Mouse (Mus musculus) hindbrain, embryonic 12.5 days (tissue): ENCODE data around the gene Eef2. TPM values are rescaled to one million over a fixed set of nuclear protein-coding genes. Genes with fewer than 3 reads are reported as not detected.
A peak's percentile ranks its signal among the peaks of the same experiment; 100 is the strongest.
"Not testable (repeated sequence)": the region's sequence is repeated elsewhere in the genome, so short reads cannot be mapped to it uniquely, and the experiment has no call there.

Experiments used
- ATAC-seq: fragments of 200-750 bp; cut with Nextera tagmentation; 2 replicates; pipeline ENCODE4 v1.8.0; 2017; ENCODE audit warnings: moderate TSS enrichment; ENCODE audit not compliant: low FRiP score
- H3K27ac ChIP-seq: fragments of 300-500 bp; sonication (generic); 2 replicates; pipeline ENCODE4 v1.5.1; 2016; ENCODE audit warnings: mild to moderate bottlenecking
- H3K27me3 ChIP-seq: fragments of 300-500 bp; sonication (generic); 2 replicates; pipeline ENCODE4 v1.6.1; 2016; ENCODE audit warnings: mild to moderate bottlenecking
- H3K36me3 ChIP-seq: fragments of 300-500 bp; sonication (generic); 2 replicates; pipeline ENCODE4 v1.6.1; 2016; ENCODE audit warnings: mild to moderate bottlenecking
- H3K4me1 ChIP-seq: fragments of 300-500 bp; sonication (generic); 2 replicates; pipeline ENCODE4 v1.6.1; 2016
- H3K4me2 ChIP-seq: fragments of 300-500 bp; sonication (generic); replicated peaks from 2 replicates; pipeline ENCODE4 v1.6.1; 2016; ENCODE audit warnings: mild to moderate bottlenecking
- H3K4me3 ChIP-seq: fragments of 300-500 bp; sonication (generic); 2 replicates; pipeline ENCODE4 v1.5.1; 2016; ENCODE audit warnings: mild to moderate bottlenecking
- H3K9ac ChIP-seq: fragments of 300-500 bp; sonication (generic); 2 replicates; pipeline ENCODE4 v1.6.1; 2016; ENCODE audit warnings: mild to moderate bottlenecking, moderate library complexity
- H3K9me3 ChIP-seq: fragments of 300-500 bp; sonication (generic); replicated peaks from 2 replicates; pipeline ENCODE4 v1.6.1; 2016; ENCODE audit warnings: mild to moderate bottlenecking
- WGBS: fragments of 180-500 bp; shearing (Covaris S2); methylation state at CpG from one replicate; pipeline ENCODE4 v1.1.7; 2016; 5-methylcytosine and 5-hydroxymethylcytosine counted together
- polyA plus RNA-seq: library from polyadenylated mRNA; unstranded; fragments of >200 nt; fragmentation: Nextera tagmentation; extraction: Ambion mirVana; gene quantifications from 2 replicates; pipeline ENCODE4 v1.2.1, GENCODE M21; 2016

Eef2 gene
- polyA plus RNA-seq, 1 experiment from 2014 or later: 539 TPM

DNA sequence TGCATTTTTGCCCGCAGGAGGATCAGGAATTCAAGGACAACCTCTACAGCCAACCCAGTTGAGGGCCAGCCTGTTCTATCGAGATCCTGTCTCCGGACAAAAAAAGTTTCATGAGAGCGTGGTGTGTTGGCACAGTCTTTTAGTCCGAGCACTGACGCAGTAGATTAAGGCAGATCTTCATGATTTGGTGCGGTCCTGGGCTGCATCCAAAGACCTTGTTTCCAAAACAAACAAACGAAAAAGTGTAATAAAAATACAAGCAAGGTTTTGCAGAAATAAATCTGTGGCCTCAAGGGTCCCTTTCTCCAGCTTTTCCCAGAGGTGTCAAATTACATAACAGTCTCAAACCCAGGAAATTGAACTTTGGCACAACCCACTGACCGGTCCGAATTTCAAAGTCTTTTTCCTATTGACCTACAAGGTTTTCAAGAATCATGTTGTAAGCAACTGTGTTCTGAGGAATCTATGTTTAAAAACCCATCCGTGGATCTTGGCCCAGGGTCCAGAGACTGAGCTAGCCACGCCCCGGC lies 430 bp upstream of the Eef2 start:
- Histone ChIP-seq H3K4me3 (peak overlapping the region; percentile 98), H3K9ac (peak overlapping the region; percentile 38; the same call in 1 of the 2 replicates), H3K4me2 (peak overlapping the region; percentile 45), H3K4me1 (peaks cover 46% of the 10 kb centered on the region), H3K9me3 (no peaks in the 10 kb centered on the region), H3K27ac (peak overlapping the region; percentile 97), H3K27me3 (no peaks in the 10 kb centered on the region), H3K36me3 (peaks cover 37% of the 10 kb centered on the region)
- ATAC-seq: peak; percentile 7
- 10% methylated on average over 13 of the region's 13 CpGs for WGBS

DNA sequence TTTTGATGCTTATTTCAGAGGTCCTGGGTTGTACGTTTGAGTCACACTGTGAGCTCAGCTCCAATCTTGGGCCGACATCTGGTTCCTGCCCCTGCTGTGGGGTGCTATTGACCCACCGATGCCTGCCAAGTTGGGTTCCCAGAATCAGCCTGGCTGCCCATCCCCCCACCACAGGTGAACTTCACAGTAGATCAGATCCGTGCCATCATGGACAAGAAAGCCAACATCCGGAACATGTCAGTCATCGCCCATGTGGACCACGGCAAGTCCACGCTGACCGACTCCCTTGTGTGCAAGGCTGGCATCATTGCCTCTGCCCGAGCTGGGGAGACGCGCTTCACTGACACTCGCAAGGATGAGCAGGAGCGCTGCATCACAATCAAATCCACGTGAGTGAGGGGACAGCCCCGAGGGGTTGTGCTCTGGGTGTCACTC lies 1.1 kb downstream of the Eef2 start:
- 15% methylated on average over 16 of the region's 16 CpGs for WGBS
- no peaks in the 10 kb centered on the region for H3K9me3 ChIP-seq
- ATAC-seq: no peak
- peaks cover 52% of the 10 kb centered on the region for H3K36me3 ChIP-seq
- H3K4me3 ChIP-seq: peak overlapping the region; percentile 98
- H3K4me1 ChIP-seq: peaks cover 55% of the 10 kb centered on the region
- peak overlapping the region; percentile 99 for H3K9ac ChIP-seq
- H3K27me3 ChIP-seq: no peaks in the 10 kb centered on the region
- H3K4me2 ChIP-seq: peak overlapping the region; percentile 99
- peak overlapping the region; percentile 97 for H3K27ac ChIP-seq

DNA sequence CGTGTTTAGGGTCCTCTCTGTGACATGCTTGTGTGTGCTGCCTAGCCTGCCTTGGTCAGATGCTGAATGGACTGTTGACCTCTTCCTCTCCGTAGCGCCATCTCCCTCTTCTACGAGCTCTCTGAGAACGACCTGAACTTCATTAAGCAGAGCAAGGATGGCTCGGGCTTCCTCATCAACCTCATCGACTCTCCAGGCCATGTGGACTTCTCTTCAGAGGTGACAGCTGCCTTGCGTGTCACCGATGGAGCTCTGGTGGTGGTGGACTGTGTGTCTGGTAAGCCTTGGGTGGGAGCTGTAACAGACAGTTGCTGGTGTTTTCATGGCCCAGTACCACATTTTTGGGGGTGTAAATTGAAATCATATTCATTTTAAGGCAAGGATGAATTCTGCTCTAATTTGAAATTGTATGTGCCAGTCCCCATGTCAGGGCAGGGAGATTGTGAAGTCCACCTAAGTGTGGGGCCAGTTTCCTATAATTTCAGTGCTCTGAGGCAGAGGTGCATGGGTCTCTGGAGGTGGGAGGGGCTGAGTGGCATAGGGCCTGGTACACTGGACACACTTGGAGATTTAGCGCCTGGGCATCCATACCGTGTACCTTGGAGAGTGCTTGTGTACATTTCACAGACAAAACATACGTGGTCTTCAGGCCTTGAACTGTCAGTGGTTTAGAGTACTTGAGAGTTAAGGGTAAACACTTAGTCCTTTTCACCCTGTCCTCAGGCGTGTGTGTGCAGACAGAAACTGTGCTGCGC lies 1.7 kb downstream of the Eef2 start:
- Histone ChIP-seq H3K4me3 (peak overlapping the region; percentile 98), H3K36me3 (peaks cover 52% of the 10 kb centered on the region), H3K27me3 (no peaks in the 10 kb centered on the region), H3K9ac (peak overlapping the region; percentile 99), H3K9me3 (no peaks in the 10 kb centered on the region), H3K27ac (no peak overlapping the region), H3K4me2 (peak overlapping the region; percentile 99), H3K4me1 (peaks cover 54% of the 10 kb centered on the region)
- no peak for ATAC-seq
- WGBS: 71% methylated on average over 14 of the region's 14 CpGs

DNA sequence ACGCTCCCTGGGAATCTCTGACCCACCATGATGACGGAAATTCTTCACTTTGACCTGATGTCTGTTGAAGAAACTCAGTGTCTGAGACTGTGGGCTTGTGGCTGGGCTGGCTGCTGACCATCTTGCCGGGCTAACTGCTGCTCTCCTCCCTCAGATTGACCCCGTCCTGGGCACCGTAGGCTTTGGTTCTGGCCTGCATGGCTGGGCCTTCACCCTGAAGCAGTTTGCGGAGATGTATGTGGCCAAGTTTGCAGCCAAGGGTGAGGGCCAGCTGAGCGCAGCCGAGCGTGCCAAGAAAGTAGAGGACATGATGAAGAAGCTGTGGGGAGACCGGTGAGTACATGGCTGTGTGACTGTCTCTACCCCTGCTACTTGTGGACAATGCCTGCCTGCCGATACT lies 2.5 kb downstream of the Eef2 start:
- Histone ChIP-seq H3K4me3 (no peak overlapping the region), H3K9me3 (no peaks in the 10 kb centered on the region), H3K27ac (no peak overlapping the region), H3K9ac (no peak overlapping the region), H3K4me2 (no peak overlapping the region), H3K36me3 (peaks cover 52% of the 10 kb centered on the region), H3K4me1 (peaks cover 53% of the 10 kb centered on the region), H3K27me3 (no peaks in the 10 kb centered on the region)
- ATAC-seq: no peak
- WGBS: 96% methylated on average over 11 of the region's 11 CpGs

DNA sequence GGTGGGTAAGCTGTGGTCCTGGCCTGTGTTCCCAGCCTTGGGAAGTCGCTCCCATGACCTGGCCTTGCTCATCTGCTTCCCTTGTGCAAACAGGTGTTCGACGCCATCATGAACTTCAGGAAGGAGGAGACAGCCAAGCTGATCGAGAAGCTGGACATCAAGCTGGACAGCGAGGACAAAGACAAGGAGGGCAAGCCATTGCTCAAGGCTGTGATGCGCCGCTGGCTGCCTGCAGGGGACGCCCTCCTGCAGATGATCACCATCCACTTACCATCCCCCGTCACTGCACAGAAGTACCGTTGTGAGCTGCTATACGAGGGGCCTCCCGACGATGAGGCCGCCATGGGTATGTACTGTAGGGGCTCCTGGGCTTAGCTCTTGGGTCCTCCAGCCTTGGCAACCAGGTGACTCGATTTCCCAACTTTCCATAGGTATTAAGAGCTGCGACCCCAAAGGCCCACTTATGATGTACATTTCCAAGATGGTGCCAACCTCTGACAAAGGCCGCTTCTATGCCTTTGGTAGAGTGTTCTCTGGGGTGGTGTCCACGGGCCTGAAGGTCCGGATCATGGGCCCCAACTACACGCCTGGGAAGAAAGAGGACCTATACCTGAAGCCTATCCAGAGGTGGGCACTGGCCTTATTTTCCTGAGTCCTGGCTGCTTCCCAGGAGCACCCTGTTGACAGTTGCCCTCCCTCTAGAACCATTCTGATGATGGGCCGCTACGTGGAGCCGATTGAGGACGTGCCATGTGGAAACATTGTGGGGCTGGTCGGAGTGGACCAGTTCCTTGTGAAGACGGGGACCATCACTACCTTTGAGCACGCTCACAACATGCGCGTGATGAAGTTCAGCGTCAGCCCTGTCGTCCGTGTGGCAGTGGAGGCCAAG lies 3.3 kb downstream of the Eef2 start:
- Histone ChIP-seq H3K27ac (no peak overlapping the region), H3K27me3 (no peaks in the 10 kb centered on the region), H3K9me3 (no peaks in the 10 kb centered on the region), H3K36me3 (peaks cover 52% of the 10 kb centered on the region), H3K9ac (no peak overlapping the region), H3K4me1 (peaks cover 49% of the 10 kb centered on the region), H3K4me3 (no peak overlapping the region), H3K4me2 (no peak overlapping the region)
- 92% methylated on average over 32 of the region's 32 CpGs for WGBS
- ATAC-seq: no peak

DNA sequence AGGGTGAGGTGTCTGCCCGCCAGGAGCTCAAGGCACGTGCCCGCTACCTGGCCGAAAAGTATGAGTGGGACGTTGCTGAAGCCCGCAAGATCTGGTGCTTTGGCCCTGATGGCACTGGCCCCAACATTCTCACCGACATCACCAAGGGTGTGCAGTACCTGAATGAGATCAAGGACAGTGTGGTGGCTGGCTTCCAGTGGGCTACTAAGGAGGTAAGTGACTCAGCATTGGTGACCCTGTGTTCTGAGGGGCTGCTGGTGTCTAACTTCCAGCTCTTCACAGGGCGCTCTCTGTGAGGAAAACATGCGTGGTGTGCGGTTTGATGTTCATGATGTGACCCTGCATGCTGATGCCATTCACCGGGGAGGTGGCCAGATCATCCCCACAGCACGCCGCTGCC lies 4.5 kb downstream of the Eef2 start:
- H3K9ac ChIP-seq: no peak overlapping the region

GRCm38 (mm10) chr10:81181860-81182259 lies 5.4 kb downstream of the Eef2 start:
- H3K9me3 ChIP-seq, ATAC-seq, H3K4me2 ChIP-seq, H3K27me3 ChIP-seq, H3K4me3 ChIP-seq: not testable (repeated sequence)
- H3K27ac ChIP-seq: 0 out of 2 replicates have a peak overlapping the region, but pooled peaks have one; percentile 48
- peaks cover 40% of the 10 kb centered on the region for H3K4me1 ChIP-seq
- 82% methylated on average over 12 of the region's 12 CpGs for WGBS
- H3K36me3 ChIP-seq: peaks cover 67% of the 10 kb centered on the region
- H3K9ac ChIP-seq: peak overlapping the region; percentile 18; the same call in 1 of the 2 replicates

More for the DNA sequence above, 4.5 kb downstream of the Eef2 start:
- ATAC-seq: no peak
- no peaks in the 10 kb centered on the region for H3K9me3 ChIP-seq
- no peak overlapping the region for H3K27ac ChIP-seq
- H3K36me3 ChIP-seq: peaks cover 61% of the 10 kb centered on the region
- H3K4me2 ChIP-seq: no peak overlapping the region
- H3K27me3 ChIP-seq: no peaks in the 10 kb centered on the region
- H3K4me3 ChIP-seq: no peak overlapping the region
- H3K4me1 ChIP-seq: peaks cover 42% of the 10 kb centered on the region
- WGBS: 96% methylated on average over 13 of the region's 13 CpGs

- H3K9me3 ChIP-seq: no peaks in the 10 kb centered on the region
- H3K4me3 ChIP-seq: peak within 1 kb of the TSS; percentile 61
- peaks cover 71% of the 10 kb centered on the region for H3K36me3 ChIP-seq
- H3K4me2 ChIP-seq: peak within 1 kb of the TSS; percentile 64
- peak within 1 kb of the TSS; percentile 66 for H3K9ac ChIP-seq
- no peaks in the 10 kb centered on the region for H3K27me3 ChIP-seq
- WGBS: 4% methylated on average over 53 of the region's 53 CpGs
- H3K4me1 ChIP-seq: peaks cover 36% of the 10 kb centered on the region
- H3K27ac ChIP-seq: peak within 1 kb of the TSS; percentile 86
- peak; percentile 97 for ATAC-seq
These were observed 6.2 kb downstream of the Eef2 start, which contains the start of gene Dapk3 for GRCm38 (mm10) chr10:81182336-81183333. Dapk3 (plus strand) TSS chr10:81183005.

GRCm38 (mm10) chr10:81183805-81184204 lies 7.4 kb downstream of the Eef2 start, which contains the start of gene 4930442H23Rik:
4930442H23Rik (minus strand) TSS chr10:81183849.
- no peaks in the 10 kb centered on the region for H3K9me3 ChIP-seq
- H3K27ac ChIP-seq: peak within 1 kb of the TSS; percentile 86
- ATAC-seq: no peak
- H3K36me3 ChIP-seq: peaks cover 64% of the 10 kb centered on the region
- H3K4me2 ChIP-seq: peak within 1 kb of the TSS; percentile 64
- peak within 1 kb of the TSS; percentile 61 for H3K4me3 ChIP-seq
- H3K4me1 ChIP-seq: peaks cover 26% of the 10 kb centered on the region
- H3K9ac ChIP-seq: peak within 1 kb of the TSS; percentile 66
- 88% methylated on average over 5 of the region's 5 CpGs for WGBS
- no peaks in the 10 kb centered on the region for H3K27me3 ChIP-seq

DNA sequence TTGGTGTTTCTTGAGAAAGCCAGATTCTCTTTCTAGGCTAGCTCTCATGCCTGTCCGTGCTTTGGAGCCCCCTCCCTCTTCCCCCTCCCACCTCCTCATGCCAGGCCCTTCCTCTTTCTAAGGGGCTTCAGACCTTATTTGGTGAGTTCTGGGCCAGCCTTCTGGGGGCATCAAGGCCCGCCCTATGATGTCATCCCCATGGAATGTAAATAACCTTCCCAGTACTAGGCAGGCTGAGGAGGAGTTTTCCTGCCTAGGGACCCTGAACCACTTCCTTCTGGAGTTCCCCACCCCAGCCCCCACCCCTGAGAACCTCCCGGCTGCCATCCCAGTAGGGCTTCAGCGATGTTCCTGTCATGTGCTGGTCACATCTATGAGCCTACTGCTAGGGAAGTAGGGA lies 8.3 kb downstream of the Eef2 start:
- Histone ChIP-seq H3K4me2 (peak overlapping the region; percentile 17; the same call in 1 of the 2 replicates), H3K9me3 (no peaks in the 10 kb centered on the region), H3K36me3 (peaks cover 58% of the 10 kb centered on the region), H3K27ac (no peak overlapping the region), H3K27me3 (no peaks in the 10 kb centered on the region), H3K9ac (no peak overlapping the region), H3K4me1 (peaks cover 22% of the 10 kb centered on the region), H3K4me3 (no peak overlapping the region)
- 63% methylated on average over 4 of the region's 4 CpGs for WGBS
- no peak for ATAC-seq

GRCm38 (mm10) chr10:81187161-81187560 lies 10.7 kb downstream of the Eef2 start:
- Histone ChIP-seq H3K9me3 (no peaks in the 10 kb centered on the region), H3K27ac (no peak overlapping the region), H3K4me1 (peaks cover 19% of the 10 kb centered on the region), H3K4me3 (no peak overlapping the region), H3K27me3 (no peaks in the 10 kb centered on the region), H3K4me2 (no peak overlapping the region), H3K36me3 (peaks cover 47% of the 10 kb centered on the region), H3K9ac (no peak overlapping the region)
- no peak for ATAC-seq
- WGBS: 95% methylated on average over 9 of the region's 9 CpGs
